In genomic region chr11:16537379-16537778, GRCm38 (mm10) we compare ENCODE assay signal across 18 mouse cellular contexts. TPM values are rescaled to one million over a fixed set of nuclear protein-coding genes. Genes with fewer than 3 reads are reported as not detected.
A peak's percentile ranks its signal among the peaks of the same experiment; 100 is the strongest.
DNase-seq lines count a peak whose midpoint lies in the region; TF ChIP-seq lines count a peak whose summit lies in the region.
"Had no signal": no experiment of that assay in that cellular context is flagged by ENCODE, and none has a peak within 500 bp of the region (broad histone marks: within the 10 kb centered on the region; RNA-seq: fewer than 3 reads in every experiment).

No protein-coding gene starts in this region.

- H3K4me1 ChIP-seq in CH12.LX (ENCODE audit: control insufficient read depth in 1 of 2, insufficient read depth in 2 of 2): peaks cover 10 to 47% of the 10 kb centered on the region in 2 experiments
- peaks cover 2 to 6% of the 10 kb centered on the region in 2 experiments; a peak in 1 of 4 replicates for H3K4me1 ChIP-seq in ES-E14 (ENCODE audit: control insufficient read depth in 2 of 2, insufficient read depth in 2 of 2, low read length in 2 of 2, poor library complexity in 1 of 2)

- no peak overlapping the region for H3K9ac ChIP-seq in CH12.LX (ENCODE audit: insufficient read depth, low read depth)
- no peak overlapping the region for H3K9ac ChIP-seq in ES-E14 (ENCODE audit: insufficient read depth, low read depth, low read length, poor library complexity, severe bottlenecking)

- intact Hi-C loops in gastrocnemius, adult 2 months (cut with DNase I): no loop called here

- no peaks in the 10 kb centered on the region for H3K79me2 ChIP-seq in CH12.LX (replicated peaks; ENCODE audit: control insufficient read depth, extremely low read depth, insufficient read depth, poor library complexity, severe bottlenecking)

- dilution Hi-C loops in CH12.LX (cut with MboI; ENCODE audit: extremely low pct_ligation_motif_present, extremely low pct_unique_long_range_greater_than_20kb, low sequenced_read_pairs): no loop called here

- H3K4me2 ChIP-seq in CH12.LX (ENCODE audit: insufficient read depth, low read depth, poor library complexity, severe bottlenecking): no peak overlapping the region

- H3K9me3 ChIP-seq in CH12.LX (replicated peaks; ENCODE audit: low read length) (no peaks in the 10 kb centered on the region), ES-E14 (ENCODE audit: control insufficient read depth, insufficient read depth, low read depth, low read length) (no peaks in the 10 kb centered on the region)
- H3K9me3 ChIP-seq: G1E had no signal

- H3K27ac ChIP-seq in CH12.LX (ENCODE audit: insufficient read depth, low read depth) (no peak overlapping the region), ES-E14 (ENCODE audit: insufficient read depth, low read depth, low read length, poor library complexity, severe bottlenecking) (no peak overlapping the region)
- no peak overlapping the region for H3K27ac ChIP-seq in gastrocnemius, adult 2 months

- H3K27me3 ChIP-seq in CH12.LX (replicated peaks): no peaks in the 10 kb centered on the region
- H3K27me3 ChIP-seq: Patski had no signal

- in situ Hi-C loops in CH12.LX (cut with MboI; ENCODE audit: low pct_ligation_motif_present, low pct_unique_long_range_greater_than_20kb, low sequenced_read_pairs): no loop called here
- in situ Hi-C loops in ES-E14 (cut with MboI; ENCODE audit: low sequenced_read_pairs in 2 of 2, unreplicated experiment in 2 of 2): no loop called here

- TF ChIP-seq POLR2A in CH12.LX (IDR thresholded peaks at IDR 0.05; ENCODE audit: low read depth, low read length): no peak

- no peak for TF ChIP-seq EP300 in CH12.LX (IDR thresholded peaks at IDR 0.05; ENCODE audit: low read length)

- no peaks in the 10 kb centered on the region for H3K36me3 ChIP-seq in CH12.LX (replicated peaks in 1 of 2; ENCODE audit: control insufficient read depth in 1 of 2, insufficient read depth in 1 of 2, low read length in 1 of 2)
- no peaks in the 10 kb centered on the region for H3K36me3 ChIP-seq in ES-E14 (ENCODE audit: control insufficient read depth, insufficient read depth, low read length, poor library complexity, severe bottlenecking)
- H3K36me3 ChIP-seq: G1E had no signal

- no peak overlapping the region for H3K4me3 ChIP-seq in CH12.LX (replicated peaks in 1 of 3; ENCODE audit: low read depth in 2 of 3, low read length in 2 of 3, poor library complexity in 1 of 3)
- H3K4me3 ChIP-seq in ES-E14 (ENCODE audit: insufficient read depth in 1 of 2, low read depth in 1 of 2, low read length in 2 of 2, poor library complexity in 1 of 2, severe bottlenecking in 1 of 2): no peak overlapping the region
- H3K4me3 ChIP-seq in gastrocnemius, adult 2 months: no peak overlapping the region

- no peak for TF ChIP-seq RAD21 in CH12.LX (IDR thresholded peaks at IDR 0.05; ENCODE audit: low read depth, low read length)

- no peak for TF ChIP-seq CTCF in CH12.LX (conservative IDR thresholded peaks at IDR 0.05 in 1 of 2, IDR thresholded peaks at IDR 0.05 in 1 of 2; ENCODE audit: low read depth in 2 of 2, low read length in 2 of 2)
- no peak for TF ChIP-seq CTCF in gastrocnemius, adult 2 months (IDR thresholded peaks at IDR 0.05)

- no peak for DNase-seq in CH12.LX (ENCODE audit: extremely low read depth)
- DNase-seq in ES-E14 (ENCODE audit: low read depth, low spot score): no peak
- no peak for DNase-seq in kidney, postnatal 4 days
- no peak for DNase-seq in gastrocnemius, adult 2 months
- DNase-seq: adrenal gland, adult 2 months; adrenal gland, adult 8-10 months; adrenal gland, postnatal 10 days; adrenal gland, postnatal 14 days; adrenal gland, postnatal 25 days; adrenal gland, postnatal 36 days; B cell, adult 2 months; cerebellum, adult 11 months; cerebellum, adult 11-12 months; cerebellum, adult 18-20 months; cerebellum, adult 2 months; cerebellum, adult 8-10 months had no signal

TF ChIP-seq in CH12.LX, 34 proteins besides CTCF, POLR2A, EP300 and RAD21:
- peak; percentile 85 for TF ChIP-seq ZNF384 (IDR thresholded peaks at IDR 0.05; ENCODE audit: low read depth, low read length)
- TF ChIP-seq HCFC1 (IDR thresholded peaks at IDR 0.05; ENCODE audit: low read depth, low read length): no peak
TF ChIP-seq in CH12.LX: peak in this region for 1.

TF ChIP-seq in ES-E14, 5 proteins besides CTCF, POLR2A, EP300 and RAD21:
- TF ChIP-seq CHD2 (IDR thresholded peaks at IDR 0.05; ENCODE audit: low read depth, low read length) (no peak), ZNF384 (IDR thresholded peaks at IDR 0.05; ENCODE audit: low read depth, low read length) (peak; percentile 57; the same call in 1 of the 2 replicates)

RNA-seq across cellular contexts. Expression of gene Sec61g, which starts 29.1 kb away (rescaled TPM):
- total RNA-seq in CH12.LX (2012; rRNA removed) (64.5 and 84.1 TPM in 2 replicates), CH12.LX (2014; rRNA removed) (133 and 139 TPM in 2 replicates), ES-E14 (2012; rRNA removed) (71.0 and 77.6 TPM in 2 replicates)
- 21.7 and 45.6 TPM in 2 replicates for polyA plus RNA-seq in CH12.LX (2012; ENCODE audit: insufficient read length, low read depth)
- 1 to 10 TPM; 2.3 to 3.5 TPM for total RNA-seq in gastrocnemius, adult 2 months (2021)

Comparison
In these comparisons a context has a peak if more than half of its experiments do, and no peak if none do; other contexts are left out.
1. RNA of gene Sec61g, which starts 29.1 kb away (total RNA-seq): 64.5 to 139 TPM in CH12.LX and 71.0 to 77.6 TPM in ES-E14; 2.3 to 3.5 TPM in gastrocnemius, adult 2 months; every median in the first group is over 10 times any median in the second.